Mouse (Mus musculus): Measurements from ENCODE around the gene Pkd1. TPM values are rescaled to one million over a fixed set of nuclear protein-coding genes. Genes with fewer than 3 reads are reported as not detected.

Pkd1 gene
- polyA plus RNA-seq, 1 experiment from 2014 or later, result 4.0 TPM

DNA sequence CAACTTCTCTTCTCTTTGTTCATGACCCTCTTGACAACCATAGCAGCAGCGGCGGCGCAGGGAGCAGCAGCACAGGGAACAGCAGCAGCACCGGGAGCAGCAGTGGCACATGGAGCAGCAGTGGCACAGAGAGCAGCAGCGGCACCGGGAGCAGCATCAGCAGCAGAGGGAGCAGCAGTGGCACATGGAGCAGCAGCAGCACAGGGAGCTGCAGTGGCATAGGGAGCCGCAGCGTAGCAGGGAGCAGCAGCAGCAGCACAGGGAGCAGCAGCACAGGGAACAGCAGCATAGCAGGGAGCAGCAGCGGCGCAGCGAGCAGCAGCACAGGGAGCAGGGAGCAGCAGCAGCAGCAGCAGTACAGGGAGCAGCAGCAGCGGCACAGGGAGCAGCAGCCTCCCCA is 5.0 kb upstream of the Pkd1 start:
- H3K9ac ChIP-seq (ENCODE audit: low read depth, low read length), result no peak overlapping the region
- H3K36me3 ChIP-seq (ENCODE audit: control insufficient read depth, insufficient read depth), result no peaks in the 10 kb centered on the region
- H3K4me1 ChIP-seq (ENCODE audit: control insufficient read depth, low read depth, low read length), result peaks cover 11% of the 10 kb centered on the region
- no peaks in the 10 kb centered on the region for H3K9me3 ChIP-seq (replicated peaks; ENCODE audit: control insufficient read depth, low read length)
- WGBS (ENCODE audit: insufficient replicate concordance), result 47% methylated on average over 12 of the region's 12 CpGs
- no peaks in the 10 kb centered on the region for H3K27me3 ChIP-seq (ENCODE audit: control insufficient read depth, insufficient read depth, low read depth, low read length)
- H3K4me2 ChIP-seq (ENCODE audit: low read depth, low read length), result no peak overlapping the region
- no peak overlapping the region for H3K4me3 ChIP-seq (ENCODE audit: low read depth, low read length)
- ATAC-seq (ENCODE audit: low read depth), result no peak
- H3K27ac ChIP-seq (ENCODE audit: low read length), result no peak overlapping the region

DNA sequence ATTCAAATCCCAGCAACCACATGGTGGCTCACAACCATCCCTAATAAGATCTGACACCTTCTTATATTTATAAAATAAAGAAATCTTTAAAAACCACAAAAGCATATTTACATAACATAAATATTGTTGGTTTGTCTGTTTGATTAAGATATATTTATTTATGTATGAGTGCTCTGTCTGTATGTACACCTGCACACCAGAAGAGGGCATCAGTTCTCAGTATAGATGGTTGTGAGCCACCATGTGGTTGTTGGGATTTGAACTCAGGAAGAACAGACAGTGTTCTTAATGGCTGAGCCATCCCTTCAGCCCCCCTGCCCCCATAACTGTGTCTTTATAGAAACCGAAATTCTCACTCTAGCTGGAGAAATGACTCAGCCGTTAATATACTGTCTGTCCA is 4.4 kb upstream of the Pkd1 start:
- Histone ChIP-seq H3K27ac (ENCODE audit: low read length) (no peak overlapping the region), H3K4me3 (ENCODE audit: low read depth, low read length) (no peak overlapping the region), H3K36me3 (ENCODE audit: control insufficient read depth, insufficient read depth) (no peaks in the 10 kb centered on the region), H3K9me3 (replicated peaks; ENCODE audit: control insufficient read depth, low read length) (no peaks in the 10 kb centered on the region), H3K27me3 (ENCODE audit: control insufficient read depth, insufficient read depth, low read depth, low read length) (no peaks in the 10 kb centered on the region), H3K4me2 (ENCODE audit: low read depth, low read length) (no peak overlapping the region), H3K4me1 (ENCODE audit: control insufficient read depth, low read depth, low read length) (peaks cover 14% of the 10 kb centered on the region), H3K9ac (ENCODE audit: low read depth, low read length) (no peak overlapping the region)
- no peak for ATAC-seq (ENCODE audit: low read depth)
- WGBS (ENCODE audit: insufficient replicate concordance), result 64% methylated on average over 2 of the region's 2 CpGs

DNA sequence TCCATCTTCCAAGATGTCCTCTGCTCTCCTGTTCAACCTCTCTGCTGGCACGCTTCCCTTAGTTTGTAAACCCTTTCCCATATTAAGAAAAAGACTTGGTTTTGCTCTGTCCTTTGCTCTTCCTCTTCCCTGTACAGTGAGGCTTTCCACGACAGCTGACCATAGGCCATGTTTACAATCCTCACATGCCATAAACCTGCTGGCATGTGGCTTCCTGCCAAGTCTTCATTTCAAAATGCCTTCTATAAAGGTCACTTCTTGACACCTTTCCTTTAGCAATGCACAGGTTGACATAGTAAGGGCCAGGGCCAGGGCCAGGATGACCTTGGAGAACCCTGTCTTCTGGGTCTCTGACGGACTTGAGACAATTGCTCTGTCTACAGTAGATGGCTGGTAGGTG is 3.4 kb upstream of the Pkd1 start:
- Histone ChIP-seq H3K4me2 (ENCODE audit: low read depth, low read length) (no peak overlapping the region), H3K9me3 (replicated peaks; ENCODE audit: control insufficient read depth, low read length) (no peaks in the 10 kb centered on the region), H3K9ac (ENCODE audit: low read depth, low read length) (no peak overlapping the region), H3K27me3 (ENCODE audit: control insufficient read depth, insufficient read depth, low read depth, low read length) (no peaks in the 10 kb centered on the region), H3K36me3 (ENCODE audit: control insufficient read depth, insufficient read depth) (no peaks in the 10 kb centered on the region), H3K27ac (ENCODE audit: low read length) (no peak overlapping the region), H3K4me3 (ENCODE audit: low read depth, low read length) (no peak overlapping the region), H3K4me1 (ENCODE audit: control insufficient read depth, low read depth, low read length) (peaks cover 24% of the 10 kb centered on the region)
- ATAC-seq (ENCODE audit: low read depth), result no peak
- WGBS (ENCODE audit: insufficient replicate concordance), result 68% methylated on average over 3 of the region's 3 CpGs

DNA sequence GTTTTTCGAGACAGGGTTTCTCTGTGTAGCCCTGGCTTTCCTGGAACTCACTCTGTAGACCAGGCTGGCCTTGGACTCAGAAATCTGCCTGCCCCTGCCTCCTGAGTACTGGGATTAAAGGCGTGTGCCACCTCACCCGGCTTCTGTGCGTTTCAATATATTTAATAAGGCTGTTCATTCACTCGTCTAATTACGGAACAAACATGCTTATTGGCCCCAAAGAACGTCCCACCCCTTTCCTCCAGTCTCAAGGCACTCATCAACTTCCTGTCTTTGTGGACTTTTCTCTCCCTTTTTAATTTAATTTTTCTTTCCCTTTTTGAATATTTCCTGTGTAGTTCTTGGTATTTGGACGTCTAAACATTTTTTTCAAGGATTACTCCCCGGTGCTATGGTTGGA is 1.2 kb upstream of the Pkd1 start:
- no peaks in the 10 kb centered on the region for H3K36me3 ChIP-seq (ENCODE audit: control insufficient read depth, insufficient read depth)
- 11% methylated on average over 9 of the region's 9 CpGs for WGBS (ENCODE audit: insufficient replicate concordance)
- peak overlapping the region; percentile 80 for H3K4me3 ChIP-seq (ENCODE audit: low read depth, low read length)
- H3K27ac ChIP-seq (ENCODE audit: low read length), result peak overlapping the region; percentile 88
- H3K4me2 ChIP-seq (ENCODE audit: low read depth, low read length), result peak overlapping the region; percentile 100
- H3K4me1 ChIP-seq (ENCODE audit: control insufficient read depth, low read depth, low read length), result peaks cover 24% of the 10 kb centered on the region
- H3K9me3 ChIP-seq (replicated peaks; ENCODE audit: control insufficient read depth, low read length), result no peaks in the 10 kb centered on the region
- ATAC-seq (ENCODE audit: low read depth), result no peak
- H3K27me3 ChIP-seq (ENCODE audit: control insufficient read depth, insufficient read depth, low read depth, low read length), result no peaks in the 10 kb centered on the region
- peak overlapping the region; percentile 70 for H3K9ac ChIP-seq (ENCODE audit: low read depth, low read length)

DNA sequence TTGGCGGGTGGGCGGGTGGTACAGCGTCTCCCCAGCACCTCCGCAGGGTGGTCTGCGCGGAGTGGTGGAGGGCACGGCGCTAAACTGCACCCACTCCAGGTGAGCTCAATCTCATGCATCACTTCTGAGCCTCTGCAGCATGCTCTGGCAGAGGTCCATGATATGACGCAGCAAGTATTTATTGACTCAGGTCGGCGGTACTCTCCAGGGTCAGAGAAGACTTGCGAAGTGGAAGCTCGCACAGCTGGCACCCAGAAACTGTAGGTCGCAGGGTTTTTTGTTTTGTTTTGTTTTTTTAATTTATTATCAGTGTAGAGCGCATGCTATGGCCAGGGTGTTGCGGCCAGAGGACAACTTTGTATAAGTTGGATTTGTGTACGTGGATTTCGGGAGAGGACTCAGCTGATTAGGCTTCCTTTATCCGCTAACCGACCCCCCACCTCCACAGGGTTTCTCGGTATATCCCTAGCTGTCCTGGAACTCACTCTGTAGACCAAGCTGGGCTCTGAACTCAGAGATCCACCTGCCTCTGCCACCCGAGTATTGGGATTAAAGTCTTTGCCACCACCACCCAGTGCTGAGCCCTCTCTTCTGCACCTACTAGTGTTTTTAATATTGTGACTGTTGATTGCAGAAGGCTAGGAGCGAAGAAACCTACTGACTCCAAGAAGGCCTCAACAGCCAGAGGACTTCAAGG is 565 bp upstream of the Pkd1 start:
- Histone ChIP-seq H3K4me3 (ENCODE audit: low read depth, low read length) (peak overlapping the region; percentile 80), H3K9me3 (replicated peaks; ENCODE audit: control insufficient read depth, low read length) (no peaks in the 10 kb centered on the region), H3K27me3 (ENCODE audit: control insufficient read depth, insufficient read depth, low read depth, low read length) (no peaks in the 10 kb centered on the region), H3K9ac (ENCODE audit: low read depth, low read length) (peak overlapping the region; percentile 70), H3K4me2 (ENCODE audit: low read depth, low read length) (peak overlapping the region; percentile 100), H3K27ac (ENCODE audit: low read length) (peak overlapping the region; percentile 88), H3K4me1 (ENCODE audit: control insufficient read depth, low read depth, low read length) (peaks cover 24% of the 10 kb centered on the region), H3K36me3 (ENCODE audit: control insufficient read depth, insufficient read depth) (no peaks in the 10 kb centered on the region)
- ATAC-seq (ENCODE audit: low read depth), result peak; percentile 27
- 2% methylated on average over 23 of the region's 23 CpGs for WGBS (ENCODE audit: insufficient replicate concordance)

DNA sequence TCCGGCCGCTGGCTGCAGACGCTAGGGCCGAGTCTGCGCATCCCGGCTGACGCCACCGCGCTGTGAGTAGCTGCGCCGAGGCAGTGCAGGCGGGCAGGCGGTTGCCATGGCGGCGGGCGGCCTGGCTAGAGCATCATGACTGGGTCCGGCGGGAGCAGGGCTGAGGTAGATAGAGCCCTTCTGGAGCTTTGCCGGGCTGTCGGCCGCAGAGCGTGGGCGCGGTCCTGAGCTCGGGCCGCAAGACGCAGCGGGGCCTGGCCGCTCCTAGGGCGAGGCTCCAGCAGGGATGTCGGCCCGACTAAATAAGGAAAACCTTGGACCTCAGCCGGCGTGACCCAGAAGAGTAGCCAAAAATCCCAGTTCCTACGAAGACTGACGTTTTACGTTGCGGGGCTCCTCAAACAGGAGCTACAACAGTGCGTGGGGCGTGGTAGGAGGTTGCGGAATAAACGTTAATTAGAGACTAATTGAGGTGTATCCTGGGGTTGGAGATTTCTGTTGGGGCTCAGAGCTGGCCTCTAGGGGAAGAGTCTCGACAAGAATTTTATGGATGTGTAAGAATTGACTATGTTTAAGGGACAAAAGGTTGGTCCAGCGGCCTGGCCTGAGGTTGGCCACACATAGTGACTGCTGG is 899 bp downstream of the Pkd1 start:
- 2% methylated on average over 44 of the region's 44 CpGs for WGBS (ENCODE audit: insufficient replicate concordance)
- peak overlapping the region; percentile 85 for H3K9ac ChIP-seq (ENCODE audit: low read depth, low read length)
- H3K36me3 ChIP-seq (ENCODE audit: control insufficient read depth, insufficient read depth), result no peaks in the 10 kb centered on the region
- H3K4me2 ChIP-seq (ENCODE audit: low read depth, low read length), result peak overlapping the region; percentile 100
- no peaks in the 10 kb centered on the region for H3K9me3 ChIP-seq (replicated peaks; ENCODE audit: control insufficient read depth, low read length)
- H3K4me1 ChIP-seq (ENCODE audit: control insufficient read depth, low read depth, low read length), result peaks cover 24% of the 10 kb centered on the region
- peak overlapping the region; percentile 80 for H3K4me3 ChIP-seq (ENCODE audit: low read depth, low read length)
- H3K27me3 ChIP-seq (ENCODE audit: control insufficient read depth, insufficient read depth, low read depth, low read length), result no peaks in the 10 kb centered on the region
- H3K27ac ChIP-seq (ENCODE audit: low read length), result peak overlapping the region; percentile 91
- peak; percentile 60 for ATAC-seq (ENCODE audit: low read depth)

DNA sequence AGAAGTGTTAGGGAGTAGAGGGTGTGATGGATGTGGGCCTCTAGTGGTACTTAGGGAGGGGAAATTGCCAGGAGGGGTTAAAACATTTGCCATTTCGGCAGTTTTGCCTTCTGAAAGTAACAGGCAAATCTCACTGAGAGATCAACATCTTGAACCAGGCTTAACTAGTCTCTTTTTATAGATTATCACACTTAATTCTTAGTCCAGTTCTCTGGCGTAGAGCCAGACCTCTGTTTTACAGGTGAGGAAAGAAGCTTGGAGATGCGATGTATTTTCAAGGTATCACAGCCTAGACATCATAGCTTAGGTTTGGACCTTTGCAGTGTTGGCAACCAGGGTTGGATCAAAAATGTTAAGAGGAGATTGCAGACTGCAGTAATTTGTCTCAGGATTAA is 1.4 kb downstream of the Pkd1 start:
- H3K9ac ChIP-seq (ENCODE audit: low read depth, low read length), result peak overlapping the region; percentile 85
- no peaks in the 10 kb centered on the region for H3K36me3 ChIP-seq (ENCODE audit: control insufficient read depth, insufficient read depth)
- H3K4me3 ChIP-seq (ENCODE audit: low read depth, low read length), result peak overlapping the region; percentile 80
- 51% methylated on average over 3 of the region's 3 CpGs for WGBS (ENCODE audit: insufficient replicate concordance)
- no peak overlapping the region for H3K27ac ChIP-seq (ENCODE audit: low read length)
- H3K4me1 ChIP-seq (ENCODE audit: control insufficient read depth, low read depth, low read length), result peaks cover 24% of the 10 kb centered on the region
- H3K4me2 ChIP-seq (ENCODE audit: low read depth, low read length), result peak overlapping the region; percentile 100
- no peaks in the 10 kb centered on the region for H3K27me3 ChIP-seq (ENCODE audit: control insufficient read depth, insufficient read depth, low read depth, low read length)
- H3K9me3 ChIP-seq (replicated peaks; ENCODE audit: control insufficient read depth, low read length), result no peaks in the 10 kb centered on the region
- no peak for ATAC-seq (ENCODE audit: low read depth)

DNA sequence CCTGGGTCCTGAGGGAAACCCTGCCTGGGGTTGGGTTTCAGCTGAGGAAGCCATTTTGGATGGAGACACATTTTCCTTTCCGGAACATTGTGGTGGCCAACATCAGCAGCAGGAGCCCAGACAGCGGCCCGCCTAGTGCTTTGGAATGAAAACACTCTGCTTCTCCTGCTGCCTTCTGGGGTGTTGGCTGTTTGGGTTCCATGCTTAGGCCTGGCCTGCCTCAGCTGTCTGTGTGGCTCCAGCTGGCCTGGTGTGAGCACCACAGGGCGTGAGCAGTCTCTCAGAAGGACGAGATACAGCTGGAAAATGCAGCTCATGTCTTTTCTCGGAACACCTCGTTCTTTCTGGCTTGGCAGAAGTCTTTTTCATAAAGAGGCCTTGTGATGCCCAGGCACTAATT is 7.5 kb downstream of the Pkd1 start:
- no peak for ATAC-seq (ENCODE audit: low read depth)
- no peaks in the 10 kb centered on the region for H3K27me3 ChIP-seq (ENCODE audit: control insufficient read depth, insufficient read depth, low read depth, low read length)
- no peaks in the 10 kb centered on the region for H3K4me1 ChIP-seq (ENCODE audit: control insufficient read depth, low read depth, low read length)
- H3K9me3 ChIP-seq (replicated peaks; ENCODE audit: control insufficient read depth, low read length), result no peaks in the 10 kb centered on the region
- H3K4me2 ChIP-seq (ENCODE audit: low read depth, low read length), result no peak overlapping the region
- no peak overlapping the region for H3K4me3 ChIP-seq (ENCODE audit: low read depth, low read length)
- no peaks in the 10 kb centered on the region for H3K36me3 ChIP-seq (ENCODE audit: control insufficient read depth, insufficient read depth)
- H3K9ac ChIP-seq (ENCODE audit: low read depth, low read length), result no peak overlapping the region
- 73% methylated on average over 7 of the region's 7 CpGs for WGBS (ENCODE audit: insufficient replicate concordance)
- no peak overlapping the region for H3K27ac ChIP-seq (ENCODE audit: low read length)

DNA sequence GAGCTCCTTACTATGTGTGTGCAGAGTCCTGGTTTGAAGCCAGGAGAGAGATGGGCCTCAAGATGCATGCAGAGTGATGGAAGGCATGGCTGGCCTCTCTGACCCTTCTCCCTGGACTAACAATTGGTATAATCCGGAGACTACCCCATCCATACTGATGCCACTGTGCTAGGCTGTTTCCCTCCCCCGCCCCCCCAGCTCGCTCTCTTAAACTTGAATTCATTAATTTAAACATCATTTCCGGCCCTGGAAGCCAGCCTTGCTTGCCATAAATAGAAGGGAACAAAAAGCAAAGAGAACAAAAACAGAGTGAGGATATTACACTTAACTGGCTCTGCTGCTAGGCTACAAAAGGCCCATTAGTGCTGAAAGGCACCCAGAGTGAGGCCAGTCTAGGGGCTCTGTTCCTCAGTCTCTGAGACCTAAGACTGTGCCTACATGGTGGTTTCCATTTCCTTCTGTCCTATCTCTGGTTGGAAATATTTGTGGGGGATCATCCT is 9.0 kb downstream of the Pkd1 start:
- Histone ChIP-seq H3K4me2 (ENCODE audit: low read depth, low read length) (no peak overlapping the region), H3K4me1 (ENCODE audit: control insufficient read depth, low read depth, low read length) (no peaks in the 10 kb centered on the region), H3K9ac (ENCODE audit: low read depth, low read length) (no peak overlapping the region), H3K9me3 (replicated peaks; ENCODE audit: control insufficient read depth, low read length) (no peaks in the 10 kb centered on the region), H3K36me3 (ENCODE audit: control insufficient read depth, insufficient read depth) (no peaks in the 10 kb centered on the region), H3K27ac (ENCODE audit: low read length) (0 out of 2 replicates have a peak overlapping the region, but pooled peaks have one; percentile 8), H3K27me3 (ENCODE audit: control insufficient read depth, insufficient read depth, low read depth, low read length) (no peaks in the 10 kb centered on the region), H3K4me3 (ENCODE audit: low read depth, low read length) (no peak overlapping the region)
- no peak for ATAC-seq (ENCODE audit: low read depth)
- 49% methylated on average over 4 of the region's 4 CpGs for WGBS (ENCODE audit: insufficient replicate concordance)
